Mouse (Mus musculus) heart, embryonic 12.5 days (tissue): ENCODE results near the gene Mllt10. TPM values are rescaled to one million over a fixed set of nuclear protein-coding genes. Genes with fewer than 3 reads are reported as not detected.

Source experiments
- ATAC-seq: fragments of 200-750 bp; cut with Nextera tagmentation; 2 replicates; pipeline ENCODE4 v1.8.0; 2017; ENCODE audit warnings: moderate TSS enrichment, moderate library complexity; ENCODE audit not compliant: insufficient number of reproducible peaks, low FRiP score
- H3K27ac ChIP-seq: fragments of 300-500 bp; sonication (generic); 2 replicates; pipeline ENCODE4 v1.5.1; 2016; ENCODE audit warnings: mild to moderate bottlenecking, moderate library complexity; ENCODE audit not compliant: poor library complexity, severe bottlenecking
- H3K27me3 ChIP-seq: fragments of 300-500 bp; sonication (generic); replicated peaks from 2 replicates; pipeline ENCODE4 v1.6.1; 2016; ENCODE audit warnings: mild to moderate bottlenecking, moderate library complexity
- H3K36me3 ChIP-seq: fragments of 300-500 bp; sonication (generic); 2 replicates; pipeline ENCODE4 v1.6.1; 2016; ENCODE audit warnings: mild to moderate bottlenecking, moderate library complexity
- H3K4me1 ChIP-seq: fragments of 300-500 bp; sonication (generic); replicated peaks from 2 replicates; pipeline ENCODE4 v1.6.1; 2016; ENCODE audit warnings: mild to moderate bottlenecking
- H3K4me2 ChIP-seq: fragments of 300-500 bp; sonication (generic); 2 replicates; pipeline ENCODE4 v1.6.1; 2016; ENCODE audit warnings: mild to moderate bottlenecking, moderate library complexity
- H3K4me3 ChIP-seq: fragments of 300-500 bp; sonication (generic); 2 replicates; pipeline ENCODE4 v1.5.1; 2016; ENCODE audit warnings: mild to moderate bottlenecking
- H3K9ac ChIP-seq: fragments of 300-500 bp; sonication (generic); 2 replicates; pipeline ENCODE4 v1.6.1; 2016; ENCODE audit warnings: mild to moderate bottlenecking, moderate library complexity
- H3K9me3 ChIP-seq: fragments of 300-500 bp; sonication (generic); replicated peaks from 2 replicates; pipeline ENCODE4 v1.6.1; 2016; ENCODE audit warnings: mild to moderate bottlenecking, moderate library complexity
- WGBS: fragments of 180-500 bp; shearing (Covaris S2); methylation state at CpG from one replicate; pipeline ENCODE4 v1.1.7; 2016; 5-methylcytosine and 5-hydroxymethylcytosine counted together
- polyA plus RNA-seq: library from polyadenylated mRNA; unstranded; fragments of >200 nt; fragmentation: Nextera tagmentation; extraction: Ambion mirVana; gene quantifications from 2 replicates; pipeline ENCODE4 v1.2.1, GENCODE M21; 2016

Mllt10 gene
- 36.3 and 37.1 TPM in 2 replicates for polyA plus RNA-seq

DNA sequence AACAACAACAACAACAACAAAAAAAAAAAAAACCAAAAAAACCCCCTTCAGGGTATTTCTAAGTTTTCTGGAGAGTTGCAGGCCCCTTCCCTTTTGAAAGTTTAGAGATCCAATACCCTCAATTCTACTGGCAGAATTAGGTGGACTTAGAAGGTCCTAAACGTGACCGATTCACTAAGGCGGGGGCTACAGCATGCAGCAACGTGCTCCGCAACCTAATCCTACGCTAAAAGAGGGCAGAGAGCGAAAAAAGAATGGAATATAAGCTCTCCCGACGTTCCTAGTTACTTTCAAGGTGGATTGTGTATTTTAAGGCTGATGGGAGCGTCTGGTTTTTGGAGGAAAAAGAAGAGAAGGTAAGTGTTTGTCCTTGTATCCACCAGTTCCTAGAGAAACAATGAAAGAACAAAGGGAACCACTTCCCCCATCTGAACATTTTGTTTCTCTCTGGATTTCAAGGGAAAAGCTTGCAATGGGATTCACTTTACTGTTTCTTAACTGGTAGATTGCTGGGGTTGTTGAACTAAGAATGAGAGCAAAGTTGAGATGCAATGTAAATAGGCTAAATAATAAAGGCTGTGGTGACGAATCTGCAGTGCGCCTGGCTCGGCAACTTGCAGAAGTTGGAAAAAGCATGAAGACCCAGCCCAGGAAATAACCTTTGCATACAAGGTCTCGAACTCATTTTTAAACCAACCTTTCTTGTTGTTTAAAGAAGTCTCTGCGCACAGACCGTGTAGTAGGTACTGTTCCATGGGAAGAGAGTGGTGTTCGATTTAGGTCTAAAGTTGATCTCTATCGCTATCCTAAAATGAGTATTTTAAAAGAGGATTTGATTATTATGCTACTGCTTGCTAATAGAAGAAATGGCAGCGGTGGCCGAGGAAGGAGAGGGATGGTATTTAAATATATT is at the start of gene Mllt10:
TSS of gene Mllt10 (plus strand) at position 222 of the 913 bp plus-strand sequence.
- WGBS = 2% methylated on average over 20 of the region's 20 CpGs
- no peaks in the 10 kb centered on the region for H3K27me3 ChIP-seq
- peak within 1 kb of the TSS; percentile 100 for H3K27ac ChIP-seq
- H3K9me3 ChIP-seq = no peaks in the 10 kb centered on the region
- H3K4me2 ChIP-seq = peak within 1 kb of the TSS; percentile 99
- H3K4me1 ChIP-seq = peaks cover 19% of the 10 kb centered on the region
- H3K4me3 ChIP-seq = peak within 1 kb of the TSS; percentile 61
- no peaks in the 10 kb centered on the region for H3K36me3 ChIP-seq
- H3K9ac ChIP-seq = peak within 1 kb of the TSS; percentile 99
- no peak for ATAC-seq

DNA sequence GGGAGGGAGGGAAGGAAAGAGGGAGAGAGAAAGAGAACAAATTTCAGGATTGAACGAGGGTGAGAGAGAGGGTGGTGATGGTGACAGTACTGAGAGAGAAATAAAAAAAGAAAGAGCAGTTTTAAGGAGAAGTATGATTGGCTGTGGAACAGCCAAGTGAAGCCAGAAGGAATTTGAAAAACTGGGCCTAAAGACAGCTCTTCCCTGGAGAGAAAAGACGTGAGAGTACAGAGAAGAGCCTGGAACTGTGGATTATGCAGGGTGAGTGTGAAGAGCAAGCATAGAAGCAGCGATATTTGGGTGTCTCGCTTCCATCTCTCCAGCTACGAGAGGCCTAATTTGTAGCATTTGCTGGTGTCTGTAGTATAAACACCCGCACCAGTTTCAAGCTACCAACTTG is 43.8 kb upstream of the Mllt10 start:
- WGBS = 80% methylated on average over 6 of the region's 6 CpGs
- no peak overlapping the region for H3K4me2 ChIP-seq
- H3K27me3 ChIP-seq = no peaks in the 10 kb centered on the region
- no peak overlapping the region for H3K27ac ChIP-seq
- ATAC-seq = no peak
- no peaks in the 10 kb centered on the region for H3K9me3 ChIP-seq
- no peaks in the 10 kb centered on the region for H3K36me3 ChIP-seq
- no peaks in the 10 kb centered on the region for H3K4me1 ChIP-seq
- no peak overlapping the region for H3K4me3 ChIP-seq
- no peak overlapping the region for H3K9ac ChIP-seq

DNA sequence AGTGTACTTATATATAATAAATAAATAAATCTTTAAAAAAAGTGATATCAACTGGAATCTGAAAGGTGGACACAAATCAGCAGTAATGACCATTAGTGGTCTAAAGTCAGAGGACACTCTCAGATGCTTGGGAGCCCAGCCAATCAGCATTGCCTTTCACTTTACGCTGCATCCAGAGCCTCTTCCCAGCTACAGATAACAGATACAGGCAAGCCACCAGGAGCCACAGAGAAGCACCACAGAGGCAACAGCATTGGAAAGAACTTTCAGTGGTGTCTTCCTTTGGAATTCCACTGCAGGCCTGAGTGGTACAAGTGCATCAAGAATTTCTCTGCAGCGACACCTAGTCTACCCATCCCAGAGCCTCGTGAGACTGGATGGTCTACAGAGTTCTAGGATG is 42.2 kb upstream of the Mllt10 start:
- no peak overlapping the region for H3K9ac ChIP-seq
- H3K4me2 ChIP-seq = no peak overlapping the region
- 0 out of 2 replicates have a peak, but pooled peaks cover 3% of the 10 kb centered on the region for H3K9me3 ChIP-seq
- H3K4me1 ChIP-seq = no peaks in the 10 kb centered on the region
- H3K4me3 ChIP-seq = no peak overlapping the region
- ATAC-seq = no peak
- H3K27me3 ChIP-seq = no peaks in the 10 kb centered on the region
- H3K36me3 ChIP-seq = no peaks in the 10 kb centered on the region
- no peak overlapping the region for H3K27ac ChIP-seq
- 60% methylated on average over 3 of the region's 3 CpGs for WGBS

DNA sequence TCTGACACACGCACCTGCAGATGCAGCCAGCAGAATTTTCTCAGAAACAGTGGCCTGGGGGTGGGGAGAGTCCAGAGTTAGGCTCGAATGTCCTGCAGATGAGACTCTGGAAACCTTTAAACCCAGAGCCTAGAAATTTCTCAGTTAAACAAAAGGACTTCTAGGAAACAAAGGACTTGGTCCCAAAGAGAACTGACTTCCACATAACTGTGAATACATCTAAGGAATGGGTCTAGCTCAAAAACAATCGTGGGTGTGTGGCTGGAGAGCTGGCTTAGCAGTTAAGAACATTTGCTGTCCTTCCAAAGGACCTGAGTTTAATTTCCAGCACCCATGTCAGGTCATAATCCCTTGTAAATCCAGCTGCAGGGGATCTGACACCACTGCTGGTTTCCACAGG is 39.5 kb upstream of the Mllt10 start:
- H3K4me3 ChIP-seq = no peak overlapping the region
- H3K36me3 ChIP-seq = no peaks in the 10 kb centered on the region
- no peak for ATAC-seq
- WGBS = 64% methylated on average over 3 of the region's 3 CpGs
- no peaks in the 10 kb centered on the region for H3K27me3 ChIP-seq
- no peak overlapping the region for H3K4me2 ChIP-seq
- H3K9ac ChIP-seq = no peak overlapping the region
- no peaks in the 10 kb centered on the region for H3K4me1 ChIP-seq
- no peak overlapping the region for H3K27ac ChIP-seq
- H3K9me3 ChIP-seq = 0 out of 2 replicates have a peak, but pooled peaks cover 3% of the 10 kb centered on the region

DNA sequence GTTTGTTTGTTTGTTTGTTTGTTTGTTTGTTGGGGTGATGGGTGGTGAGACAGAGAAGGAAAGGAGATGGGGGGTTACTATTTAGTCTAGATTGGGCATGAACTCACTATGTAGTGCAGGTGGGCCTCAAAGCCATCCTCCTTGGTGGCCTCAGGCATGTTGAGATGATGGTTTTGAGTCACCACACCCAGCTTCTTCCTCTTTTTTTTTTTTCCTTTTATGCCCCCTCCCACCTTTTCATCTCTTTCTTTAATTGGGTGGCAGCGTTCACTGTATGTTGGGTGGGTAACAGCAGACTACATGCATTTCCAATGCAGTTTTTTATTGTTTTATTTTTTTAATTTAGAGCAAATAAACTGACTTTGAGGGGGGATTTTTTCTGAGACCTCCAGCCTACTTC is 38.4 kb upstream of the Mllt10 start:
- H3K4me1 ChIP-seq = no peaks in the 10 kb centered on the region
- 0 out of 2 replicates have a peak, but pooled peaks cover 3% of the 10 kb centered on the region for H3K9me3 ChIP-seq
- H3K4me3 ChIP-seq = no peak overlapping the region
- no peak for ATAC-seq
- H3K27me3 ChIP-seq = no peaks in the 10 kb centered on the region
- H3K9ac ChIP-seq = no peak overlapping the region
- 89% methylated on average over 1 of the region's 1 CpGs for WGBS
- no peak overlapping the region for H3K27ac ChIP-seq
- H3K4me2 ChIP-seq = no peak overlapping the region
- H3K36me3 ChIP-seq = no peaks in the 10 kb centered on the region

DNA sequence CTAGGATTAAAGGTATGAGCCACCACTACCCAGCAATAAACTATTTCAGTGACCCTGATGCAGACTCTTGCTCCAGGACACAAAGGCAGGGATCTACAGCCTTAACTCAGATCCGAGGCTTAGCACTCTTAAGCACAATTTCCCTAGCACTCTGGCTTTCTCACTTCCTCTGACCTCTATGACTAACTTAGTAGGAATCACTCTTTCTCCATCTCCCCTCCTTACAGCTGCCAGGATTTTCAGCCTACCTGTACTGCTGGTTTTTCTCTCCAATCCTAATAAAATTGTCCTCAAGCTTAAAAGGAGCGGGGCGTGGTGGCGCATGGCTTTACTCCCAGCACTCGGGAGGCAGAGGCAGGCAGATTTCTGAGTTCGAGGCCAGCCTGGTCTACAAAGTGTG is 37.7 kb upstream of the Mllt10 start:
- no peak overlapping the region for H3K4me3 ChIP-seq
- no peak overlapping the region for H3K27ac ChIP-seq
- no peak overlapping the region for H3K9ac ChIP-seq
- WGBS = 90% methylated on average over 6 of the region's 6 CpGs
- ATAC-seq = no peak
- no peak overlapping the region for H3K4me2 ChIP-seq
- H3K4me1 ChIP-seq = no peaks in the 10 kb centered on the region
- H3K9me3 ChIP-seq = 0 out of 2 replicates have a peak, but pooled peaks cover 3% of the 10 kb centered on the region
- no peaks in the 10 kb centered on the region for H3K36me3 ChIP-seq
- H3K27me3 ChIP-seq = no peaks in the 10 kb centered on the region

DNA sequence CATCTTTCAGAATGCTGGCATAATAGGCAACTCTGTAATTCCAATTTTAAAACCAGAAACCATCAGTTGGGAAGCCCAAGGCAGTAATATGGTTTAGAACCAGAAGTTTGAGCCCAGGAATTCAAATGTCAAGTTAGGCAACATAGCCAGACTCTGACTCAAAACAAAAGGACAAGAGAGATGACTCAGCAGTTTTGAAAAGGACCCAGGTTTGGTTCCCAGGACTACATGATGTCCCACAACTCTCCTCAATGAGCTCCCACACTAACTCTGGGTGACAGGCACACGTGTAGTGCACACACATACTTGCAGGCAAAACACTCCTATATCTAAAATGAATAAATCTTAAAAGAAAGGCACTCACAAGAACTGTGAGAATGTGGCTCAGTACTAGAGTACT is 35.9 kb upstream of the Mllt10 start:
- Histone ChIP-seq H3K4me1 (no peaks in the 10 kb centered on the region), H3K4me3 (no peak overlapping the region), H3K36me3 (no peaks in the 10 kb centered on the region), H3K9me3 (0 out of 2 replicates have a peak, but pooled peaks cover 3% of the 10 kb centered on the region), H3K9ac (no peak overlapping the region), H3K27me3 (no peaks in the 10 kb centered on the region), H3K4me2 (no peak overlapping the region), H3K27ac (no peak overlapping the region)
- ATAC-seq = no peak
- WGBS = 79% methylated on average over 1 of the region's 1 CpGs

DNA sequence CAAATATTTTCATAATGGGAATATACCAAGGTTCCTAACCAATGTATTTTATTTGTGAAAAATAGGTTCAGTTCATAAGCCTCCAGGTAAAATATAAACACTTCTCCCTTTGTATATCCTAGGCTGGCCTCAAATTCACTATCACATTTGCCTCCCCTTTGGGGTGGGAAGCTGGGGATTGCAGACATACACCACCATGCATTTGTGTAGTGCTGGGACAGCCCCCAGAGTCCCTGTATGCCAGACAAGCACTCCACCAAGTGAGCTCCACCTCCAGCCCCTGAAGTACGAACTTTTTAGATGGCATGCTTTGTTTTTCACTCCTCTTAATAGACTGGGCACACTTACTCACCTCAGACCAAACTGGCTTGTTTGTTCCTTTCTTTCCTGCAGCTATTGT is 32.2 kb upstream of the Mllt10 start:
- ATAC-seq = no peak
- H3K4me3 ChIP-seq = no peak overlapping the region
- H3K27me3 ChIP-seq = no peaks in the 10 kb centered on the region
- no peaks in the 10 kb centered on the region for H3K36me3 ChIP-seq
- 58% methylated on average over 1 of the region's 1 CpGs for WGBS
- H3K27ac ChIP-seq = no peak overlapping the region
- no peak overlapping the region for H3K9ac ChIP-seq
- no peak overlapping the region for H3K4me2 ChIP-seq
- H3K9me3 ChIP-seq = no peaks in the 10 kb centered on the region
- H3K4me1 ChIP-seq = peaks cover 3% of the 10 kb centered on the region; the same call in 1 of the 2 replicates

DNA sequence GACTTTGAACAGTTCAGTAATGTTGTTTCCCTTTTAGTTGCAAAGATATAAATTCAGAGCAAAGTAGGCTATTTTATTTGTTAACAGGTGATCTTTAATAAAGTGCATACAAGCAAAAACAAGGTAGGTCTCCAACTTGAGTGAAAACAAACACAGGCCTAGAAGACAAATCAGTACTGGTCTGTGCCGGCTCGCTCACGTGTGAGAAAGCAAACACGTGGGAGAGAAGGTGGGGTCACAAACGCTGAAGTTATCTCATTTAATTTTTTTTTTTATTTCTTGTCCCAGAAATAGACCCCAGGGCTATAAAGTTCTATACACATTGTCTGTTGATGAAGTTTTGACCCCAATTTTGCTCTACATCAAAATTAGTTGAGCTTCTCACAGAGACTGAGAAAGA is 29.9 kb upstream of the Mllt10 start:
- no peaks in the 10 kb centered on the region for H3K9me3 ChIP-seq
- H3K4me2 ChIP-seq = no peak overlapping the region
- no peak for ATAC-seq
- WGBS = 53% methylated on average over 5 of the region's 5 CpGs
- H3K4me1 ChIP-seq = peaks cover 3% of the 10 kb centered on the region; the same call in 1 of the 2 replicates
- no peak overlapping the region for H3K27ac ChIP-seq
- H3K9ac ChIP-seq = no peak overlapping the region
- no peaks in the 10 kb centered on the region for H3K36me3 ChIP-seq
- H3K27me3 ChIP-seq = no peaks in the 10 kb centered on the region
- H3K4me3 ChIP-seq = no peak overlapping the region; the same call in 1 of the 2 replicates

DNA sequence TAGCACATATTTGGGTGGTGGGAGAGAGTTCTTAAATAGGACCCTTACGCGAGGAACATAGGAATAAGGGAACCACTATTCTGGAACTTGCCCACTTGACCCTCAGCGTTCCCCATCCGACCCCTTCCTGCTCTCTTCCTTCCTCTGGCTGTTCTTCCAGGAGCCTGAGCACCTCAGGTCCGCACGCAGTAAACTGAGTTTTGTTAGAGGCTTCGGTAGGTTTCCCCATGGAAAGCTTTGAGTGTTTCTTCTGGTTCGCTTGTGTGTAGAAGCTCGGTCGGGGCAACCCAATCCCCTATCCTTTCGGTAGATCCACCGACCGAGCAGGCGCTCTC is 29.3 kb upstream of the Mllt10 start:
- Histone ChIP-seq H3K4me2 (peak overlapping the region; percentile 97), H3K36me3 (no peaks in the 10 kb centered on the region), H3K9me3 (no peaks in the 10 kb centered on the region), H3K27me3 (no peaks in the 10 kb centered on the region), H3K27ac (peak overlapping the region; percentile 50; the same call in 1 of the 2 replicates), H3K4me1 (peaks cover 3% of the 10 kb centered on the region; the same call in 1 of the 2 replicates), H3K9ac (peak overlapping the region; percentile 95), H3K4me3 (peak overlapping the region; percentile 71)
- ATAC-seq = no peak
- WGBS = 2% methylated on average over 14 of the region's 14 CpGs

DNA sequence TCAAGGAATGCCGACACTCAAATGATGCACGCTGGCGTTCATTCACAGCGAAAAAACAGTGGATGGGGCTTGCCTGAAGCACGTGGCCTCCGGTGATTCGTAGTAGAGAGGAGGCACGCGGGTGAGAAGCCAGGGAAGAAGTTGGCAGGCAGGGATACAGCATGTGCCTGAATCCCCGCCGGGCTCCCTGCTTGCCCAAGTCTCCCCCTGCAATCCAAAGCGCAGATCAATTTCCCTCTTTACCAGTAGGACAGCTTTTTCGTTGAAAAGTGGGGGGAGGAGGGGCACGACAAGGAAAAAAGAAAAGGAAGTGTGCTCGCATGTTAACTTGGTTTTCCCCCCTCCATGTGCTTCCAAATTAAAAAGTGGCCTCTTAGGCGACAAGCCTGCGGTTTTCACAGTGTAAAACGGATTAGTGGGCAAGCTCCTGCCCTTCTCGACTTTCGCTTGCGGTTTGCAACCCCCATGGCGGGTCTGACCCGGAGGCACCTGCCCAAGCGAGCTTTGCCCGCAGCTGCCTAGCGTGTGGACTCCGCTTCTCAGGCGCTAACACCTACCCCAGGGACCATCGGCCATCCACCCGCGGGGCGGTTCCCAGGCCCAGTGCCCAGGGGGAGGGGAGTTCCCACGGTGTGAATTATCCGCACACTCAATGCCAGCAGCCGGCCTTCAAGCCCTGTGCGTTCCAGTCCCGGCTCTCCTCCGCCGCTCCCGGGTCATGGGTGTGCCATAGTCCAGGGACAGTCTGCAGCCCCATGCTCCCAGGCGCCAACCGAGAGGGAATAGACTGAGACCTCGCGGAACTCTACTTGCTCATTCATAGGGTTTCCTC is 28.7 kb upstream of the Mllt10 start:
- Histone ChIP-seq H3K27me3 (no peaks in the 10 kb centered on the region), H3K4me2 (peak overlapping the region; percentile 97), H3K4me3 (peak overlapping the region; percentile 71), H3K9ac (peak overlapping the region; percentile 95), H3K4me1 (peaks cover 8% of the 10 kb centered on the region; the same call in 1 of the 2 replicates), H3K9me3 (no peaks in the 10 kb centered on the region), H3K27ac (peak overlapping the region; percentile 50; the same call in 1 of the 2 replicates), H3K36me3 (no peaks in the 10 kb centered on the region)
- WGBS = under 1% methylated on average over 44 of the region's 44 CpGs
- ATAC-seq = 0 out of 2 replicates have a peak, but pooled peaks have one; percentile 13
